Mouse (Mus musculus) left cerebral cortex, postnatal 4 days (tissue): Measurements from ENCODE around the gene Cenps. TPM values are rescaled to one million over a fixed set of nuclear protein-coding genes. Genes with fewer than 3 reads are reported as not detected.
"Not testable (repeated sequence)": the region's sequence is repeated elsewhere in the genome, so short reads cannot be mapped to it uniquely, and the experiment has no call there.

Experiments used
- DNase-seq: peaks from one replicate; pipeline ENCODE4 v3.0.0-alpha.2; 2022
- intact Hi-C: fragments of 180-260 bp; cut with DNase I; formaldehyde crosslinking; loops from one replicate; pipeline ENCODE4 v1.15.1; 2025
- total RNA-seq, 2 experiments: library from RNA; stranded (reverse); gene quantifications; 2 replicates each; pipeline ENCODE4 v1.2.3; 2021

Cenps gene
- total RNA-seq = 10 to 100 TPM; 33.5 to 38.3 TPM

DNA sequence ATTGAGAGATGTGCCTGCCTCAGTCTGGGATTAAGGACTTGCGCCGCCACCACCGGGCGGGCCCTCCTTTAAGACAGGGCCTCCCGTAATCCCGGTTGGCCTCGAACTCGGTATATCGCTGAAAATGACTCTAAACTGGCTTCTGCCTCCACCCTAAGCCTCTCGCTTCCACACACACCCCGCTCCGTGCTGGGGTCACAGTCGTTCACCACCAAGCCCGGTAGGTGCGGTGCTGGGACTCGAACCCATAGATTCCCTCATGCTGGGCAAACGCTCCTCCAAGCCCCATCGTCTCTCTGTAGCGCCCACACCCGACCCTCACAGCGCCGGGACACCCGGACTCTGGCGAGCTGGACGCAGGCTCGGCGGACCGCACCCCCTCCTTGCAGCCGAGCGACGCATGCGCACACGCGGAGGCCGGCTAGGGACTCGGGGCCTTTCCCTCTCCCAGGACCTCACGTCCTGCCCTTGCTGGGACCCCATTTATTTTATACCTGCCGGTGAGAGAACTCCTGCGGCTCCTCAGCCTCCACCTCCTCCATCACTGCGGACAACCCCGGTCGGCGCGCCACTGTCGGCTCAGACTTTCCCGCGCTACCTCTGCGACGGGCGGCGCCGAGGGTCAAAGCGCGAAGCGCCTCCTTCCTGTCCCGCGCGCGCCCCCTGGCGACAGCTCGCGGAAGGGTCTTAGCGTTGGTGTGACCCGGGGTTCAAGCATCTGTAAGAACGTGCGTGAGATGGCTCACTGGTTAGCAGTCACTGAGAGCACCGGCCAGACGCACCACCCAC lies at the start of gene Cenps:
Gene Cenps (minus strand): TSS at position 648 of the 789 bp plus-strand sequence.
- intact Hi-C loops = no loop called here
- DNase-seq = peak; percentile 94

DNA sequence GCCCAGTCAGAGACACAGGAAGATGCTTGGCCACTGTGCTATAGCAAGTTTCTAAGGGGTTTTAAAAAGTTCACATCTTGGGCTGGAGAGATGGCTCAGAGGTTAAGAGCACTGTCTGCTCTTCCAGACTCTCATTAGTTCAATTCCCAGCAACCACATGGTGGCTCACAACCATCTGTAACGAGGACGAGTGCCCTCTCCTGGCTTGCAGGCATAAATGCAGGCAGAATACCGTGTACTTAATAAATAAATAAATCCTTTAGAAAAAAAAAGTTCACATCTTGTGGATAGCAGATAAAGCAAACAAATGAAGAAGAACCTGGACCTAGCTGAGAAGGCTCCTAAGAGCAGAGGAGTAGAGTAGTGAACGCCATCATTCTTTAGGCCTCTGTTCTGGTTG lies 45.3 kb upstream of the Cenps start:
- no peak for DNase-seq
- intact Hi-C loops = no loop called here

DNA sequence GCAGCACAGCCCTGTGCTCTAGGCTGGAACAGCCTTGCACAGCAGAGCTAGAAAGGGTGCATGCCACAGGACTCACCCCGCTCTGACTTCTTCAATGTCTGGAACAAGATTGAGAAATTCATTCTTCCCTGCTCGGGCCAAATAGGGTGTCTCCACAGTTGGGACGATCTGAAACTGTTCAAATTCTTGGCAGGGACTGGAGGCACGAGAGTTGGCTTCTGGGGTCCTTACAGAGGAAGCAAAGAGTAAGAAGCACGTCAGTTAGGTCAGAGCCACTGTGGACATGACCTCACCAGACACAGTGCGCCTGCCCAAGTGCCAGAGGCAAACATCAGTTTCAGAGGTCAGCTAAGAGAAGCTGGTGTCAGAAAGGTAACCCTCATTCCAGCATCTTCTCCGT lies 44.8 kb upstream of the Cenps start:
- intact Hi-C loops = no loop called here
- DNase-seq = no peak

DNA sequence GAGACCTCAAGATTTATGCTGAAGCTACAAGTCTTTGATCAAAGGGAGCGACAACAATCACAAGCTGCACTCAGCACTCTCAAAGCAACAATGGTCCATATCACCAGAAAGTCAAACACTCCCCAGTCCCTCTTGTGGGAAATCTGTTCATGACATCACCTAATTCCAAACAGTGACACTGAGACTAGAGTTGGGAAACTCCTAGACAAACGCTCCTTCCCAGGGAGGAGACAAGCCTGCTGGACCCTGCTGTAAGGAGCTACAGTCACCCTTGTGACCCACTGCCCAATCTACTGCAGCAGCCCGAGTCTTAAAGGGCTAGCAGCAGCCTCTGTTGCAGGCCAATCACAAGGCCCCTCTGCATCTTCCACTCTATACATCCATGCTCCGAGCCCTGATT lies 42.1 kb upstream of the Cenps start:
- no peak for DNase-seq
- intact Hi-C loops = no loop called here

DNA sequence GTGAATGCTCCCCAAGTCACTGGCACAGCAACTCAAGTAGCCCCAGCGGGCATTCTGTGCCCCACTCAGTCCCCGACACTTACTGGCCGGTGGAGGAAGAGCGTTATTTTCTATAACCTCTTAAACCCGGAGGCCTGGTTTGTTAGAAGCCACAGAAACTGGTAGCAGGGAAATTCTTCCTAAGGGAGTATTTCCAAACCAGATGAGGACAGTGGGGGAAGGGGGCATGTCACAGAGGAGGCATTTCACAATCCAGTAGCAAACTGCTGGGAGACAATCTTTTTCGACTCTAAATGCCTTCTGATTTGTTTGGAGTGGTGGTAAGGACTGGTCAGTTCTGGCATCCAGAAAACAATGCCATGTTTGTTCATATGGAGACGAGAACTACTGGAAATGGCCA lies 41.7 kb upstream of the Cenps start:
- DNase-seq = no peak
- intact Hi-C loops = no loop called here

DNA sequence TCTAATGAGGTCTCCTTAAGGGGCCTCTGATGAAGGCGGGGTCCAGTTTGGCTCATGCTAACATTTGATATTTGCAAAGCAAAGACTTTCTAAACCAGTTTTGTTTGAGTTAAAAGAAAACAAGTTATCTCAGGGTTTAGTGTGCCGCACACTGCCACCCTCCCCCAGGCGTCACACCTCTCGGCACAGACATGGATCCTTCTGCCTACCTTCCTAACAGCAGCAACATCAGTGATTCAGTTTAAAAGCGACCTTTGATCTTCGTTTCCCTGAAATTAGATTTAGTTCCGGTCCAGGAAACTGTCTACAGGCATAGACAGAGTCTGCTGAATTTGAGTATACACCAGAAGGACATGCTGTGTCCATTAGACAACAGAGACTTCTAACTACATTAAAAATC lies 40.9 kb upstream of the Cenps start:
- intact Hi-C loops = no loop called here
- no peak for DNase-seq

DNA sequence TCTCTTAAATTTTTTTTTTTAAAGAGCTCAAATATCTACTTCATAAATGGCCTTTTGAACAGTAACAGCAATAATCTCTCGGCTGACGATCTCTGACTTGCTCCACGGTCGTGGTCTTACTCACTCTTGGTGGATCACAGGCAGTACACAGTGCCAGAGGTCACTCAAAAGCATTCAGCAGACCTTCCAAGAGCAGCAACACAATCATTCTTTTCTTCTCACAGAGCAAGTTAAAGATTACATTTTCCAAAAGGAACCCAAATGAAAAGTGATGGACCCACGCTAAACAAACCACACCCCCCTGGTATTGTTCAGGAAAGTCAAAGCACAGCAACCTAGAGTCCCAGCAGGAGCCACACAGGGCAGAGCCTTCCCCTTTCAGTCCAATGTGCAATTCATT lies 39.6 kb upstream of the Cenps start:
- intact Hi-C loops = no loop called here
- no peak for DNase-seq

DNA sequence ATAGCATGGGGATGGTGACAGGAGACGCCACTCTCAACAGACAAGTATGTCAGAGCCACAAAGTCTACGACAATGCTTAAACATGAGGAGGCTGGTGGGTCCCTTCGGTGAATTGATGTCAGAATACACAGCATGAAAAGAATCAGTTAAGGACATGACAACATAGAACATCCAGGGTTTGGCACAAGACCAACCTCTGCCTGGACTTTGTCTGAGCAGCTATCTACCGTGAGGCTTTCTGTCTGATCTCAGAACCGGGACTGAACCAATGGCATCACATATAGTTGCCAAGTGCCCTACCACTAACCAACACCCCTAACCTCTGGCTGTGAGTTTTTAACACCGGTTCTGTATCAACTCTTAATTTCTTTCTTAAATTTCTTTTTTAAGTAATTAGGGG lies 39.2 kb upstream of the Cenps start:
- no peak for DNase-seq
- intact Hi-C loops = no loop called here

DNA sequence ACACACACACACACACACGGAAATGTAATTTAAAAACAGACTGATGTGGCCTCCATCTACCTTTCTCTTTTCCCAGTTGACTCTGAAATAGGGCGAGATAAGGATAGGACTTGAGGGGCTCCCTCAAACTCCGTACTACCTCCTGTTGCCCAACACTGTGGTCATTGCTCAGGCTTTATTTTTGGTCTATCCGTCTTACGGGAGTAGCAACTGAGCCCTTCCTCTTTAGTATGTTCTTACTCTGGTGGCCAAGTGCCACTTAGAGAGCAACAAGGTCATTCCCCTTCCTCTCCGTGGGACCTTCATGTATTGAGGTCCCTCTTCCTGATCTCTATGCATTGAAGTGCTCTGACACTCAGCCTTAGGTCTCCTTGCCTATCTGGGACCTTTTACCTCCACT lies 36.2 kb upstream of the Cenps start:
- intact Hi-C loops = no loop called here
- no peak for DNase-seq

DNA sequence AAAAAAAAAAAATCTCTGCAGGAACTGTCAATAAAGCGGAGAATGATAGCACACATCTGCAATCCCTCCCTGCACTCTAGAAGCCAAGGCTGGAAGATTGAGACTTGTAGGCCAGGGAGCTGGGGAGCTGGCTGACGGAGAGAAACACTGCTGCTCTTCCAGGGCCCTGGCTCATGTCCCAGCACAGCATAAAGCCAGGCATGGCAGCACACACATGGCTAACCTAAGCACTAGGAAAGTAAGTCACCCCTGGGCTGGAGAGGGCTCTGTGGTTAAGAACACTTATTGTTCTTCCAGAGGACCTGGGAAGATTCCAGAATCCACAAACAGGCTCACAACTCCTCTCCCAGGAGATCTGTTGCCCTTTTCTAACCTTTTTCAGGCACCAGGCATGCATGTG lies 35.2 kb upstream of the Cenps start:
- DNase-seq = peak; percentile 53
- intact Hi-C loops = no loop called here

DNA sequence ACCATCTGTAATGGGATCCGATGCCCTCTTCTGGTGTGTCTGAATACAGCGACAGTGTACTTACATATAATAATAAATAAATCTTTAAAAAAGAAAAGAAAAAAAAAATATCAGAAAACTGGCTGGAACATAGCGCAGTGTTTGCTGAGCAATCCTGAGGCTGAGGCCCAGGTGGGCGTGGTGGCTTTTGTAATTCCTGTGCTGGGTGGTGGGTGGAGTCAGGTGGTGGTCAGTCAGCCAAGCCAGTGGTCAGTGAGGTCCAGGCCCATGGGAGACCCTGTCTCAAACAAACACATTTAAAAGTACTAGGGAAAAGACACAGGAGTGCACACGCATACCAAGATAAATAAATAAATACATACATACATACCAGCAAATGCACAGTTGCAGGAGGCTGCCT lies 34.7 kb upstream of the Cenps start:
- DNase-seq = no peak
- intact Hi-C loops = no loop called here

DNA sequence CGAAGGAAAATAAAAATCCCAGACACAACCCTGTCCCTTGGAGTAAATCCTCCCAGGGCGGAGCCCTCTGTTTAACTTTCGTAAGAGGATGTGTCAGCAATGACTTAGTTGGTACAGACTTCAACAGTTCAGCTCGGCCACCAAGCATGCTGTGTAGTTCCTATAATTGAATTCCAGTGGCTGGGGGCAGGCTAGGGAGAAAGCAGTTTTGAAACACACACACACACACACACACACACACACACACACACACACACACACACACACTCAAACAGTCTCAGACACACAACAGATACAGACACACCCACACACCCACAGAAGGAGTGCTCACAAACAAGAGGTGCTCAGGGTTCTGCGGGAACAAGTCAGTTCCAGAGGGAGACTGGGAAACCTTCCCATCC lies 34.2 kb upstream of the Cenps start:
- intact Hi-C loops = no loop called here
- no peak for DNase-seq

DNA sequence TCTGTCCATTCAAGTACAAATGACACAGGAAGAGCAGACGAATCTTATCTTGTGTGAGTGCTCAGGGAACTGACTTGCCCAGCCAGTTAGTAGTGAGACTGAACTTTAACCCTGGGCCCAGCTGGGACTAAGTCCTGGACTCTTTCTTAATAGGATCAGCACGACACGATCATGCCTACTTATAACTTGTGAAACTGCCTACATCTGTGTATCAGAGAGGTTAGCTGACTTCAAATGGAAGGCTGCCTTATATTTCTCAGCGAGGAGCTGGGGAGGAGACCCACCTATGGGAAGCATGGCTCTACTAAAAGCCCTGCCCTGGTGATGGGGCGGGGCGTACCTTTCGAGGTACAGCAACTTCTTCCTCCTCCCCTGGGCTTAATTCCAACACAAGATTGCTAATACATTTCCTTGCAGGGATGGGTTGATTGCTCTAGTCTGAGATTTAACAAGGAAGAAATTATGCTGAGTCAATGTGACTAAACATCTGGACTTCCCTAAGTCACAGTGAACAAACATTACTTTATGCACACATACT lies 33.0 kb upstream of the Cenps start:
- intact Hi-C loops = no loop called here
- no peak for DNase-seq

DNA sequence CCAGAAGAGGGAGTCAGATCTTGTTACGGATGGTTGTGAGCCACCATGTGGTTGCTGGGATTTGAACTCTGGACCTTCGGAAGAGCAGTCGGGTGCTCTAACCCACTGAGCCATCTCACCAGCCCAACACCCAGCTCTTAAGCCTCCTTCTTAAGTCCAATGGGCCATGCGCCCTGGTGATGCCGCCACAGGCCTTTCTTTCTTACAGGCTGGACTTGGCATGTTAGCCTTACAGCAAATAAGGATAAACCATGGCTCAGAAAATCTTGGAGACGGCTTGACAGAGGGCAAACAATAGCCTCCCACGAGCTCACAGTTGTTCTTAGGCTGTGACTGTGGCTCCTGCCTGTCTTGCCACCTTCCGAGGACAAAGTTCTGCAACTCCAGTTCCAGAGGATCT lies 32.5 kb upstream of the Cenps start:
- intact Hi-C loops, DNase-seq: not testable (repeated sequence)

DNA sequence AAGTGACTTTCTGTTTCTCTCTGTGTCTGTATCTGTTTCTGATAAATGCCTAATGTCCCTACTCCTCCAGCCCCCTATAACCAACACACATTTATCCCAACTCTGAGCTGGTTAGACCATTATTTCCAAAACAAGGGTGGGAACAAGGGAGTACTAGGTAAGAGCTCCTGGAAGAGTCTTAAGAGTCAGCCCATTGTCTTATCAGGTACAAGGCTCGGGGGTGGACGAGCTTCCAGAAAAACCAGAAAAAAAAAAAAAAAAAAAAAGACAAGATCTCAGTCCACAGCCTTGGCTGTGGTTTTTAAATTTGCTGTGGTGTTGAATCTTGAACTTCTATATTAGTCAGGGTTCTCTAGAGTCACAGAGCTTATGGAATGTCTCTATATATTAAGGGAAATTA lies 30.6 kb upstream of the Cenps start:
- intact Hi-C loops = no loop called here
- DNase-seq = no peak

DNA sequence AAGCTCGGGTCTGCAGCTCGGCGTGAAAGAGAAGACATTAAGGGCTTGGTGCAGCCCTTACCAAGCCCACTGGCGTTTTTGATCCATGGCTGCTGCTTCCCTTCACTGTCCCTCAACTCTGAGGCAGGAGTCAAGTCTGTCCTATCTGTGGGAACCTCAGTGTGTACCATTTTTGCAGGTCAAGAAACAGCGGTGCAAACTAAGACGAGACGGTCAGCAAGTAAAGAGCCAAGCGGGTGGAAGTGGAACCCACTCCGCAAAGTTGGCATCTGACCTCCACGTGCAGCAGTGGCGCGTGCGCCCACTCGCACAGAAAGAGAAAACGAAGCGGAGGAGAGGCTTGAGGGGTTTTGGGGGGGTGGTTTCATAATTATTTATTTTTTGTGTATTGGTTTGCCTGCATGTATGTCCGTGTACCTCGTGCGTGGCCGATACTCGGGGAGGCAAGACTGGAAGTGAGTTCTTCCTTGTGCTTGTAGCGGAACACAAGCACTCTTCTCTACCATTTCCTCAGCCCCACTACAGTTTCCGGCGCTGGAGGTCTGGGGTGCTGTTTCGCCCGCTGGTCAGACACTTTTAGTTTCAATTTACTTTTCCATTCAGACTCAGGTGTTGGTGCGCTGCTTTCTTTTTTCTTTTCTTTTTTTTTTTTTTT lies 29.7 kb upstream of the Cenps start:
- DNase-seq = no peak
- intact Hi-C loops = no loop called here

DNA sequence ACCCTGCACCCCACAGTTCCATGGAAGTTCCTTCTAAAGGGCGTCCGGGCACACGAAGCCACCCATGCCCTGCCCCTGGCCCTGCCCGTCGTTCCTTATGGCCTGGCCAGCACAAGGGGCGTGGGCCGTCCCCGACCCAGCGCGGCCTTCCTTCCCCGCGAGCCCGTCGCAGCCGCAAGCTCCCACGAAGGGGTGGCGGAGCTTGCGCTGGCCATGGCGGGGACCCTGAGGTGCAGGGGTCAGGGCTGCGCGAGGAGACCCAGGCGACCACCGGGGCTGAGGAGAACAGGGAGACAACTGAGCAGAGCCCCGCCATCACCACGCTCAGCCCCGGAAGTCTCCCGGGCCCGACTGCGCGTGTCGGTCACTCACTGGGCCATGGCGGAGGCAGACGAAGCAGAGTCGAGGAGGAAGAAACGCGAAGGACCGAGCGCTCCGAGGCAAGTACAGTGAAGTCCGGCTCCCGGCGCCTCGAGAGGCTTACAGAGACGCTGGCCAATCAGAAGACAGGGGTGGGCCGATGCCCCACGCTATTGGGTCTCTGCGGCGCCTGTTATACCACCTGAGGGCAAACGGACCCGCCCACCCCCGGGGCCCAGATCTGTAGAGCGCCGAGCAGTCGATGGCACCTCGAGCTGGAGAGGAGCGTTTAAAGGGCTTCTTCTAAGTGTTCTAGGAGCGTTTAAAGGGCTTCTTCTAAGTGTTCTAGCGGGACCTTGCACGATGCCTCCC lies 29.0 kb upstream of the Cenps start, which contains the start of gene Pgd:
Gene Pgd (minus strand): TSS at position 557 of the 732 bp plus-strand sequence.
- intact Hi-C loops = no loop called here

DNA sequence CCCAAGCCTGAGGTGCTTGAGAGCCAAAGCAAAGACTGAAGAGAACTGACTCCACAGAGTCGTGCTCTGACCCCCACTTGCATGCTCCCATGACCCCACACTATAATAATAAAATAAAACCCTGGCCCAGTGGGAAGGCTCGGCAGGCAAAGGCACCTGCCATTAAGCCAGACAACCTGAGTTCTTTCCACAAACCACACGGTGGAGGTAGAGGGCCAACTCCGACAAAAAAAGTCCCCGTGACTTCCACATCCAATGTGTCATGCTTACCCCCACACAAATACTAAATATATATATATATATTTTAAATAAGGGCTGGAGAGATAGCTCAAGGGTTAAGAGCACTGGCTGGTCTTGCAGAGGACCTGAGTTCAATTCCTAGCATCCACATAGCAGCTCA lies 26.7 kb upstream of the Cenps start:
- no peak for DNase-seq
- intact Hi-C loops = no loop called here

More for the DNA sequence above, 29.0 kb upstream of the Cenps start, which contains the start of gene Pgd:
- DNase-seq = peak; percentile 97

DNA sequence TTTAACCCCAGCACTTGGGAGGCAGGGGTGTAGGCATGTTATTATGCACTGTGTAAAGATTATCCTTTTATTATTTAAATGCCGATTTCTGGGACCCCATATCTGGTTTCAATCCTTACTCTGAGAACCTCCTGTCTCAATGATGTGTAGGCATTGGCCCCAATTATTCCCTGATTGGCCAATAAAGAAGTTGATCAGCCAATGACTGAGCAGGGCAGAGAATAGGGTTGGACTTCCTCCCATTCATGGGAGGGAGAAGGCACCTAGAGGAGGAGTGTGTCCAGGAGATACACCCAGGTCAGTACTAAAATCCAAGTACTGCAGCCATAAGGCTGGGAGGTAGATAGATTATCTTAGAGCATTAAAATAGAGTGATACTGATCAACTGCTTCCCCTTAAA lies 25.8 kb upstream of the Cenps start:
- DNase-seq = no peak
- intact Hi-C loops = no loop called here

DNA sequence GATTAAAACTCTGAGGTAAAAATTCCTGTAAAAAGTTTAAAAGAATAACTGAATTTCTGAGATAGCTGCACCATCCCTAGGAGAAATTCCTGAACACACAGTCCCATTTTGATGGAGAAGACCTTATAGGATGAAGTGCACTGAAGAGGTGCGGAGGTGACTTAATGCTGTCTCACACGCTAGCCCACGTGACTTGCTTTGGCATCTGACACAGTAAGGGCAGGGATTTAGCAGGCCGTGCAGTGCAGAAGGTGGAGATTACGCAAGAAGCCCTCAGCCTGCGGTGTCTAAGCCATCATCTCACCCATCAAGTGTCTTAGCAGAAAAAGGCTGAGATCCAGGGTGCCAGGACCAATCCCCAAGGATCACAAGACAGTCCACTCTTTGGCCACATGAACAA lies 23.7 kb upstream of the Cenps start:
- intact Hi-C loops = no loop called here
- no peak for DNase-seq

DNA sequence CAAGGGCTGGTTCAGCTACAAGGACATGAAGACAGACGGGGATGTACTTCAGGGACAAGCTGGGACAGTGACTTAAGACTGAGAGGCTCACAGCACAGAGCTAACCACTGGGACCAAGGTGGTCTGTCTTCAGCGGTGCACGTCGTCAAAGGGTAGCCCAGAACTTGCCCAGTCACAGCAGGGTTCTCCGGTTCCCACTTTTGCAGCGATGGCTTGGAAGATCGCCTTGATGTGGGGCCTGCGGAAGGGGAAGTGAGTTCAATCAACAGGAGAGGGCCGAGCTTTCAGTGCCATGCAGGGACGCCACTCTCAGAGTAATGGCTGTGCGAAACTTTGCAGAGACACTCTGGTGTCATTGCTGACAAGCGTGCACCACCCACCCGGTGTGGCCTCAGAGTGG lies 22.5 kb upstream of the Cenps start:
- intact Hi-C loops = no loop called here
- no peak for DNase-seq

DNA sequence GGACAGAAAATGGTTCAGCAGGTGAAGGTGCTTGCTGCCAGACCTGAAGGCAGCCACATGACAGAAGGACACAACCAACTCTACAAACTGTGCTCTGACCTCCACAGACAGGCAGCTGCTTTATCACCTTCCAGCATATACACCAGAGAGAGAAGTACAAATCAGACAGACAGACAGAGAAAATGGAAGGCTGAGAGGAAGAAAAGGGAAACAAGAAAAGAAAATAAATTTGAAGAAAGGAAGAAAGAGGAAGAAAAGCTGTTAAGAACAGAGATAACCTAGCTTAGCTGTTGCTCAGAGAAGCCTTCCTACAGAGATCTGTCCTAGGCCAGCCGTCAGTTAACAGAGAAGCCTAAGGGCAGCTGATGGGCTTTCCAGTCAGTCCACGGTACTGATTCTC lies 21.8 kb upstream of the Cenps start:
- DNase-seq = no peak
- intact Hi-C loops = no loop called here
